Mouse (Mus musculus): ENCODE results near the gene Map3k3. TPM values are rescaled to one million over a fixed set of nuclear protein-coding genes. Genes with fewer than 3 reads are reported as not detected.
"Not testable (repeated sequence)": the region's sequence is repeated elsewhere in the genome, so short reads cannot be mapped to it uniquely, and the experiment has no call there.

Gene Map3k3
- polyA plus RNA-seq, 1 experiment from 2014 or later: 15.1 TPM

DNA sequence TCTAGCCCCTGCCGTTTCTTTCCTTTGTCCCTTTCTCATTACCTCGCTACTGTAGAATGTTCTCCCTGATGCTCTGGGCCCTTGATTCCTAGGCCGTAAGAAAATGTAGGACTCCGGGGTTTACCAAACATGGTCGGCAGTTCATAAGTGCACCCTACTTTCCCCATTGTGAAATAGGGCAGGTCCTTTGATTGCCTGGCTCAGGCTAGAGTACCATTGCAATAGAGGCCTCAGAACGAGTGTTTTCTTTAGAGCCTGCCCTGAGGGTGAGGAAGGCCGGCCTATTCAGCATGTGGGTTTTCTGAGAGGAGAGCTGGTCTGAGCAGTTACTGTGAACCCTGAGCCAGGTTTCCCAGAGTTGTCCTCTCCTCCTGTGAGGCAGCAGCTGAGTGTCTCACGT, 26.4 kb upstream of the Map3k3 start:
- H3K9me3 ChIP-seq: no peaks in the 10 kb centered on the region
- no peaks in the 10 kb centered on the region for H3K4me1 ChIP-seq (replicated peaks)
- peaks cover 74% of the 10 kb centered on the region for H3K36me3 ChIP-seq
- no peak overlapping the region for H3K27ac ChIP-seq
- 86% methylated on average over 8 of the region's 8 CpGs for WGBS
- no peak overlapping the region for H3K9ac ChIP-seq
- H3K4me3 ChIP-seq: no peak overlapping the region
- no peak overlapping the region for H3K4me2 ChIP-seq
- ATAC-seq (ENCODE audit: low FRiP score): no peak
- H3K27me3 ChIP-seq: no peaks in the 10 kb centered on the region

DNA sequence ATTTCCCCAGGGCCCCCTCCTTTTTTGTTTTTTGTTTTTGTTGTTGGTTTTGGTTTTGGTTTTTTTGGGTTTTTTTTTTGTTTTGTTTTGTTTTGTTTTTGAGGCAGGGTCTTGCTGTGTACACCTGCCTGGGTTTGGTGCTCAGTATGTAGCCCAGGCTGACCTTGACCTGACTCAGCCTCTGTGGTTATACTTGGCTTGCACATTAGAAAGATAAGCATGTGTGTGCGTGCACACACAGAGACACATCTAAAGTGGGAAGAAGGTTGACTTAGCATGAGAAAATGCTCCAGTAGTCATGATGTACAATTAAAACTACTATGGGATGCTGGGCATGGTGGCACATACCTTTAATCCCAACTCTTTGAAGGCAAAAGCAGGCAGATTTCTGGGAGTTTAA, 23.9 kb upstream of the Map3k3 start:
- H3K27me3 ChIP-seq: no peaks in the 10 kb centered on the region
- no peak overlapping the region for H3K4me2 ChIP-seq
- H3K9me3 ChIP-seq: no peaks in the 10 kb centered on the region
- H3K27ac ChIP-seq: no peak overlapping the region
- no peak overlapping the region for H3K4me3 ChIP-seq
- H3K36me3 ChIP-seq: peaks cover 49% of the 10 kb centered on the region
- H3K4me1 ChIP-seq (replicated peaks): peaks cover 4% of the 10 kb centered on the region; the same call in 1 of the 2 replicates
- 88% methylated on average over 1 of the region's 1 CpGs for WGBS
- no peak for ATAC-seq (ENCODE audit: low FRiP score)
- no peak overlapping the region for H3K9ac ChIP-seq

DNA sequence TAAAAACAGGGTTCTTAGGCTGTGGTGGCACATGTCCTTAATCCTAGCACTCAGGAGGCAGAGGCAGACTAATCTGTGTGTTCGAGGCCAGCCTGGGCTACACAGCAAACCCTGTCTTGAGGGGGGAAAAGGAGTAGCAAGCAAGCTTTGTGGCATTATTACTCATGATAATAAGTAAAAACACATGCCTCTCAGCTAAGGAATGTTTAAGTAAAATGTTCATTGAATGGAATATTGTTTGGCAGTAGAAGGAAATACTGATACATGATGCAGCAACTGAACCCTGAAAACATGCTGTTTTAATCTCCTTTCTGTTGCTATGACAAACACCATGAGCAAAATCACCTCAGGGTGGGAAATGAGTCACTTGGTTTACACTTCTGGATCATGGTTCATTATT, 23.1 kb upstream of the Map3k3 start:
- no peak overlapping the region for H3K4me2 ChIP-seq
- whole genome bisulfite sequencing: 92% methylated on average over 1 of the region's 1 CpGs
- no peak for ATAC-seq (ENCODE audit: low FRiP score)
- no peaks in the 10 kb centered on the region for H3K27me3 ChIP-seq
- peaks cover 5% of the 10 kb centered on the region for H3K4me1 ChIP-seq (replicated peaks)
- no peak overlapping the region for H3K4me3 ChIP-seq
- H3K9me3 ChIP-seq: no peaks in the 10 kb centered on the region
- H3K27ac ChIP-seq: no peak overlapping the region
- H3K36me3 ChIP-seq: peaks cover 41% of the 10 kb centered on the region
- H3K9ac ChIP-seq: no peak overlapping the region

DNA sequence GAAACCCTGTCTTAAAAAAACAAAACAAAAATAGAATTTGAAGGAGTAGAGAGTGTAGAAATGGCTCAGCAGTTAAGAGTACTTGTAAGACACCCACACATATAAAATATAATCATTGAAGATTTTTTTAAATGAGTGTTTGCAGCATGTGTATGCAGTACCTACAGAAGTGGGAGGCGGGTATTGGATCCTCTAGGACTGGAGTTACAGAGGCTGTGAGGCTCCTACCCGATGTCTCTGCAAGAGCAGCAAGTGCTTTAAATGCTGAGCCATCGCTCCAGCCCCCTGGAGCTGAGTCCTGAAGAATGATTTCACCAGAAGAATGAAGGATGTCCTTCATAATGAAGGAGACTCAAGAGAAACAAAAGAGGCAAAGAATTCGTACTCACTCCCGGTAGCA, 20.7 kb upstream of the Map3k3 start:
- Histone ChIP-seq H3K9me3 (no peaks in the 10 kb centered on the region), H3K9ac (no peak overlapping the region), H3K36me3 (peaks cover 17% of the 10 kb centered on the region), H3K4me3 (no peak overlapping the region), H3K27ac (no peak overlapping the region), H3K27me3 (no peaks in the 10 kb centered on the region), H3K4me2 (no peak overlapping the region), H3K4me1 (replicated peaks) (peaks cover 16% of the 10 kb centered on the region)
- ATAC-seq (ENCODE audit: low FRiP score): no peak
- 78% methylated on average over 5 of the region's 5 CpGs for WGBS

DNA sequence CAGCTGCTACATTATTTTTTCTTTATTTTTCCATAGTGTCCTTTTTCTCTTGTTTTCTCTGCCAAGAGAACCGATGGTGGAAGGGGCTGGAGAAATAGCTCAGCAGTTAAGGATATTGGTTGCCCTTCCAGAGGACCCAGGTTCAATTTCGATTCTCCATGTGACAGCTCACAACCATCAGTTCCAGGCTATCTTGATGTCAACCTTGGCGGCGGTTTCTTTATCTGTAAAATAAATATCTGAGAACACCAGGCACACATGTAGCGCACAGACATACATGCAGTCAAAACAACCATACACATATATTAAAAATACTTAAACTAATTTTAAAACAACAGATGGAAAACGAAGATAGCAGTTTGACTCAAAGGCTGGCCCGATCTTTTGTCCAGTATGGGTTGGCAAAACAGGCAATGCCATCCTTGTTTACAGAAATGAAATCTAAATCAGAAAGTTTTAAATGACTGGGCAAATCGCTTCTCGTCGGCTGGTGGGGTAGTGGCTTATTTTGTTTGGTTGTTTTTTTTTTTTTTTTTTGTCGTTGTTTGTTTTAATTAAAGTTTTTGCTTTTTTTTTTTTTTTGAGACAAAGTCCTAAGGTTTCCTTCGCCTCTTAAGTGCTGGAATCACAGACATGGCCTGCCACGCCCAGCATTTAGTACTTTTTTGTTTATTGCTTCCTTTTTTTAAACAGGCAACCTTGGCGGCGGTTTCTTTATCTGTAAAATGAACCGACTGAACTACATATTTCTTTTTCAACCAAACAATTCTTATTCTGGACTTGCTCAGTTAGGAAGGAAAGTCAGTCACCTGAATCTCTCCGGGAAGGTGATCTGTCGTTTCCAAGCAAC, 19.1 kb upstream of the Map3k3 start:
- H3K4me2 ChIP-seq: peak overlapping the region; percentile 92
- WGBS: 47% methylated on average over 18 of the region's 18 CpGs
- no peaks in the 10 kb centered on the region for H3K9me3 ChIP-seq
- H3K27me3 ChIP-seq: no peaks in the 10 kb centered on the region
- 0 out of 2 replicates have a peak, but pooled peaks have one; percentile 5 for ATAC-seq (ENCODE audit: low FRiP score)
- peak overlapping the region; percentile 90 for H3K27ac ChIP-seq
- peak overlapping the region; percentile 92 for H3K9ac ChIP-seq
- H3K36me3 ChIP-seq: peaks cover 2% of the 10 kb centered on the region
- H3K4me3 ChIP-seq: peak overlapping the region; percentile 87
- H3K4me1 ChIP-seq (replicated peaks): peaks cover 16% of the 10 kb centered on the region

DNA sequence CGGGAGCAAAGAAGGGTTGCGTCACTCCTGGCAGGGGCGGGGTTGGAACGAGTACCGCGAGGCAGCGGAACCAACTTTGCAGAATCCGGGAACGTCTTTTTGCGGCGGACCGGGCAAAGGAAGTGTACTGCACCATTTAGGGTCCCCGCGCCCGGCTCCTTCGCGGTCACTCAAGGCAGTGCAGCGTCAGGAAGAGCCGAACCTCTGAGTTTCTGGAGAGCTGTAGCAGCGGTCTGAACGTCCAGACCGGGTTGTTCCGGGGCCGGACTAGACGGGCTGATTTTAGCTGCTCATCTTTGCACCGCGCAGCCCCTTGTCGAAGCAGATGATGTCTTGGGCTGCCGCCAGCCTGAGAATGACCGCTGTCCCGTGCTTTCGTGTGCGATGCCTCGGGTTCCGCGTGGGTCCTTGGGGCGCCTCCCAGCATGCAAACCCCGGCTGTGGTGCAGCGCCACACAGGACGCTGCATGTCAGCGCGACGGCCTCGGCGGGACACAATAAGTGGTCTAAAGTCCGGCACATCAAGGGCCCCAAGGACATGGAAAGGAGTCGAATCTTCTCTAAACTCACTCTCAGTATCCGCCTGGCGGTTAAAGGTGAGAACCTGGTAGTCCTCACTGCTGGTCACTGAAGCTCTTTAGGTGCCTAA, 18.4 kb upstream of the Map3k3 start, which contains the start of gene Taco1:
Taco1 (plus strand) TSS at position 139 of the 649 bp plus-strand sequence.
- ATAC-seq (ENCODE audit: low FRiP score): peak; percentile 98
- H3K27me3 ChIP-seq: no peaks in the 10 kb centered on the region
- under 1% methylated on average over 49 of the region's 49 CpGs for WGBS
- H3K36me3 ChIP-seq: no peaks in the 10 kb centered on the region
- peak within 1 kb of the TSS; percentile 92 for H3K9ac ChIP-seq
- H3K4me2 ChIP-seq: peak within 1 kb of the TSS; percentile 92
- peak within 1 kb of the TSS; percentile 87 for H3K4me3 ChIP-seq
- H3K9me3 ChIP-seq: no peaks in the 10 kb centered on the region
- H3K4me1 ChIP-seq (replicated peaks): peaks cover 16% of the 10 kb centered on the region
- peak within 1 kb of the TSS; percentile 90 for H3K27ac ChIP-seq

DNA sequence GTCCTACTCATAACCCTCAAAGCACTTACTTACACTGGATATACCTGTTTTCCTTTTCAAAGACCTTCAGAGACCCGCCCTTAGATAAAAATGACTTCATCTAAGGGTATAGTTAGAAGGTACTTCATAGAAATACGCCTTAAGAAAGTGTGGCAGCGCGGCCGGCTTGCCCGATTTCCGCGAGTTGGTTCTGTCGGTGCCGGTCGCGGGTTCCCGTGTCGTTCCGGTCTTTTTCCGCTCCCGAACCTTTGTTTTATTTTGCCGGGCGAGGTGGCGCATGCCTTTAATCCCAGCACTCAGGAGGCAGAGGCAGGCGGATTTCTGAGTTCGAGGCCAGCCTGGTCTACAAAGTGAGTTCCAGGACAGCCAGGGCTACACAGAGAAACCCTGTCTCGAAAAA, 17.8 kb upstream of the Map3k3 start:
- H3K9me3 ChIP-seq; H3K36me3 ChIP-seq; ATAC-seq (ENCODE audit: low FRiP score); H3K27me3 ChIP-seq: not testable (repeated sequence)
- Histone ChIP-seq H3K4me3 (peak overlapping the region; percentile 87), H3K4me2 (peak overlapping the region; percentile 92), H3K9ac (peak overlapping the region; percentile 92), H3K27ac (peak overlapping the region; percentile 90; the same call in 1 of the 2 replicates), H3K4me1 (replicated peaks) (peaks cover 16% of the 10 kb centered on the region)
- 17% methylated on average over 23 of the region's 23 CpGs for WGBS

DNA sequence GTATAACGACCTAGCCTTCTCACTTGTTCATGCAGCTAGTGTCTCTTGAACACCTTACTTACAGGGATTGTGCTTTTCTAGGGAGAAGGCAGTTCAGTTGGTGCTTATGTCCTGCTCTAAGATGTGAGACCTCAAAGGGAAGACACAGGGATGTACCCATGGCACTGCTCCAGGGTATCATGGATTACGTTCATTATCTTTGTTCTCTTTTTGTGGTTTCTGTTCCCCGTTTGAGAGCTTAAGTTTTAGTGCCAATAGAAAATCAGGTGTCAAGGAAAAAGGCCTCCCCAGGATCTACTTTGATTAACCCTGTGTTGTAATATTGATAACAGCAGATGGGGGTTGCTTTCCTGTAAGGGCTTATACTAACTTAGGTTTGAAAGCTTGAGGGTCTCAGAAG, 10.6 kb upstream of the Map3k3 start:
- Histone ChIP-seq H3K4me1 (replicated peaks) (no peaks in the 10 kb centered on the region), H3K27me3 (no peaks in the 10 kb centered on the region), H3K9me3 (no peaks in the 10 kb centered on the region), H3K9ac (no peak overlapping the region), H3K4me3 (no peak overlapping the region), H3K4me2 (no peak overlapping the region), H3K27ac (no peak overlapping the region), H3K36me3 (peaks cover 28% of the 10 kb centered on the region)
- ATAC-seq (ENCODE audit: low FRiP score): no peak
- WGBS: 91% methylated on average over 3 of the region's 3 CpGs

DNA sequence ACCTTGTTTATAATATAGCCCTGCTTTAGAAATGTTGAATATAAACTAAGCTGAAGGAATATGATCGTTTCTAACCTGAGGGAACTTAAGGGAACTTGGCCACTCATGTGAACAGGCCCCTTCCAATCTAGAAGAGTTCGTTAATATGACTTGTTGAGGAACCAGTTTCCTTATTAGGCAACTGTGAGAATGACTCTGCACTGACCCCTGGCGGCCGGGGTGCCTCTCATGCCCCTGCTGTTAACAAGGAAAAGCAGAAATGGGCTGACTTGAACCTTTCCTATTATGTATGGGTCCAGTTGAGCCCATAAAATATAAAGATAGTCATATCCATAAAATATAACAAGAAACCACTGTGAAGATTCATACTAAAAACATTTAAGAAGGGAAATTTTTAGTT, 8.1 kb upstream of the Map3k3 start:
- no peaks in the 10 kb centered on the region for H3K4me1 ChIP-seq (replicated peaks)
- no peaks in the 10 kb centered on the region for H3K9me3 ChIP-seq
- no peak overlapping the region for H3K4me3 ChIP-seq
- no peak overlapping the region for H3K9ac ChIP-seq
- peaks cover 28% of the 10 kb centered on the region for H3K36me3 ChIP-seq
- ATAC-seq (ENCODE audit: low FRiP score): no peak
- WGBS: 8% methylated on average over 4 of the region's 4 CpGs
- H3K27ac ChIP-seq: no peak overlapping the region
- H3K4me2 ChIP-seq: no peak overlapping the region
- H3K27me3 ChIP-seq: no peaks in the 10 kb centered on the region

DNA sequence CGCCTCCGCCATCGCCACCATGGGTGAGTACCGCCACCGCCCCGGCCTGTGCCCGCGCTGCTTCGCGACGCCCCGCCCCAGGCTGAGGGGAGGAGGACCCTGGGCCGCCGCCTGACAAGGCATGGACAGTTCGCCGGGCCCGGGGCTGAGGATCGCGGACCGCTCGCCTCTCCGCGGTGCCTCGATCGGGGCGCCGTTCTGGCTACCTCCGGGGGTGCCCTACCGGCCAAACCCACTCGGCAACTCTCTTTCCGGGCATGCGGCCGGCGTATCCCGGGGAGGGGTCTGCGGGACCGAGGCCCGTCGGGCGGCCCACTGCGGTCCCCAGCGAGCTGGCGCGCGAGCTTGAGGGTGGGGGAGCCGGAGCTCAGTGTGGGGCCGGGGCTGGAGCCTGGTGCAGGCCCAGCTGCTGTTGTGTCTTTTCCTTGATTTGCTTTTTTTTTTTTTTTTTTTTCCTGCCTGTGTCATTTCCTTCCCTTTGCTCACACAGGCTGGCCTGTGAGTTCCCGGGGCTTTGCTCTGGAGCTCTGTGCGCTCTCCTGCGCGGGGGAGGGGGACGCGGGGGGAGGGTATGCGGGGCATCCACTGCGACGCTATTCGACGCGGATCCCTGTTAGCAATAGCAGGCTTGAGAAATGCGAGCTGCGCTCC, 623 bp downstream of the Map3k3 start:
- Histone ChIP-seq H3K9me3 (no peaks in the 10 kb centered on the region), H3K9ac (peak overlapping the region; percentile 95), H3K27ac (peak overlapping the region; percentile 97), H3K4me3 (peak overlapping the region; percentile 98), H3K36me3 (no peaks in the 10 kb centered on the region), H3K27me3 (no peaks in the 10 kb centered on the region), H3K4me1 (replicated peaks) (peaks cover 20% of the 10 kb centered on the region), H3K4me2 (peak overlapping the region; percentile 62)
- under 1% methylated on average over 53 of the region's 61 CpGs for WGBS
- ATAC-seq (ENCODE audit: low FRiP score): peak; percentile 58

DNA sequence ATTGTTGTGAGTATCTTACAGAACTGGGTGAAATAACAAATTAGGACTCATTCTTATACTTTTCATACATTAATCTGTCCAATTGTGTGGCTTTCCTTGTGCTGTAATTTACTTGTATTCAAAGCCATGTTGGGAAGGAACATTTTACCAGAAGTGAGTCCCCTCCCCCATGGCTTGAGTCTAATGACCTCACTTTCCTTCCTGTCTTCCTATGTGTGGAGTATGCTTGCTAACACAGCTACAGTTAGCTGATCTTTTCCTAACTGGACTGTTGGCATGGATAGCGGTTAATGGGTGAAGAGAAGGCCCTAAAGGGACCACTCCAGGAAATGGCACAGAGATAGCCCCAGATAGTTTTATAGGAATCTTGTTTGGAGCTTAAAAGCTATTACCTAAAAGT, 13.8 kb downstream of the Map3k3 start:
- 92% methylated on average over 1 of the region's 1 CpGs for WGBS
- Histone ChIP-seq H3K4me2 (no peak overlapping the region), H3K9me3 (no peaks in the 10 kb centered on the region), H3K36me3 (peaks cover 12% of the 10 kb centered on the region), H3K27me3 (no peaks in the 10 kb centered on the region), H3K4me1 (replicated peaks) (no peaks in the 10 kb centered on the region), H3K9ac (no peak overlapping the region), H3K27ac (no peak overlapping the region), H3K4me3 (no peak overlapping the region)
- no peak for ATAC-seq (ENCODE audit: low FRiP score)

DNA sequence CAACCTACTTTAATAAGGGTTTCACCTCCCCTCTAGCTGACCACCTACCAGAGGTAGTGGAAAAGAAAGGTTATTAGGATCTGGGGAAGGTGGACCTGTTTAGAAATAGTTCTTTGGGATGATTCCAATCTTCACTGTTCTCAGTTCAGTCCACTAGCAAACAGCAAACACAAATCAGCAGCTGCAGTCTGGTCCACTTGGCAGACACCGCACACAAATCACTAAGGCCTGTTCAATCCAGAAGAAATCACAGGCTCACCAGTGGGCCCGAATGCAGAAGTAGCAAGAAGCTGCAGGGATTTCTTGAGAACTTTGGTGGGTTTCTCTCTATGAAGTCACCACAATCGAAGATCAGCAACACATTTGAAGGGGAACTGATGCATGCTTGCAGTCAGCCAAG, 18.5 kb downstream of the Map3k3 start:
- H3K4me3 ChIP-seq: no peak overlapping the region

More for the DNA sequence above, 18.5 kb downstream of the Map3k3 start:
- no peaks in the 10 kb centered on the region for H3K9me3 ChIP-seq
- WGBS: 95% methylated on average over 3 of the region's 3 CpGs
- no peaks in the 10 kb centered on the region for H3K4me1 ChIP-seq (replicated peaks)
- H3K4me2 ChIP-seq: no peak overlapping the region
- H3K27ac ChIP-seq: no peak overlapping the region
- peaks cover 12% of the 10 kb centered on the region for H3K36me3 ChIP-seq
- no peak overlapping the region for H3K9ac ChIP-seq
- no peaks in the 10 kb centered on the region for H3K27me3 ChIP-seq
- ATAC-seq (ENCODE audit: low FRiP score): no peak

Measured in hindbrain, embryonic 13.5 days (tissue).